Mouse (Mus musculus) CH12.LX (cell line): ENCODE data around the gene Rpusd4. TPM values are rescaled to one million over a fixed set of nuclear protein-coding genes. Genes with fewer than 3 reads are reported as not detected.

Experiments
- DNase-seq: peaks from one replicate; pipeline ENCODE4 v3.0.0-alpha.2; 2013; ENCODE audit errors: extremely low read depth
- H3K27ac ChIP-seq: 2 replicates; pipeline ENCODE4 v1.5.1; 2012; ENCODE audit warnings: low read depth, mild to moderate bottlenecking, control low read depth, moderate library complexity; ENCODE audit not compliant: insufficient read depth
- H3K27me3 ChIP-seq: replicated peaks from 2 replicates; pipeline ENCODE3; 2012; ENCODE audit warnings: inconsistent platforms
- H3K36me3 ChIP-seq, 2 experiments: replicated peaks in 1 of 2; 2 replicates each; pipeline versions ENCODE3 to v1.6.1; 2012; ENCODE audit warnings: inconsistent platforms in 1 of 2, low read length in 1 of 2, mild to moderate bottlenecking in 1 of 2, mixed read lengths in 1 of 2, moderate library complexity in 1 of 2; ENCODE audit not compliant: control insufficient read depth in 1 of 2, insufficient read depth in 1 of 2
- H3K4me1 ChIP-seq, 2 experiments: 2 replicates each; pipeline ENCODE4 v1.6.1; 2012; ENCODE audit warnings: inconsistent platforms in 1 of 2, moderate library complexity in 1 of 2; ENCODE audit not compliant: insufficient read depth in 2 of 2, control insufficient read depth in 1 of 2
- H3K4me2 ChIP-seq: 2 replicates; pipeline ENCODE4 v1.6.1; 2012; ENCODE audit warnings: low read depth, mild to moderate bottlenecking, control low read depth; ENCODE audit not compliant: poor library complexity, insufficient read depth, severe bottlenecking
- H3K4me3 ChIP-seq, 3 experiments: fragments of 150-350 bp in 1 of 3; sonication (generic) in 1 of 3; replicated peaks in 1 of 3; 2 replicates each; pipeline versions ENCODE3 to v1.5.1; 2011 to 2012; ENCODE audit warnings: low read depth in 2 of 3, low read length in 2 of 3, mild to moderate bottlenecking in 2 of 3, moderate library complexity in 2 of 3, control low read depth in 1 of 3, improper control_type of control experiment in 1 of 3, inconsistent platforms in 1 of 3, mixed read lengths in 1 of 3; ENCODE audit not compliant: poor library complexity in 1 of 3
- H3K79me2 ChIP-seq: replicated peaks from 2 replicates; pipeline ENCODE4 v1.6.1; 2012; ENCODE audit warnings: mild to moderate bottlenecking, moderate library complexity; ENCODE audit not compliant: control insufficient read depth, poor library complexity, insufficient read depth, severe bottlenecking; ENCODE audit errors: extremely low read depth
- H3K9ac ChIP-seq: 2 replicates; pipeline ENCODE4 v1.6.1; 2012; ENCODE audit warnings: low read depth, mild to moderate bottlenecking, control low read depth, moderate library complexity; ENCODE audit not compliant: insufficient read depth
- H3K9me3 ChIP-seq: replicated peaks from 2 replicates; pipeline ENCODE3; 2012; ENCODE audit warnings: low read length, inconsistent platforms, mixed read lengths
- CHD2 ChIP-seq: IDR thresholded peaks from 2 replicates; pipeline ENCODE4 v1.6.1; 2011; ENCODE audit warnings: low read length, improper control_type of control experiment
- ELF1 ChIP-seq: IDR thresholded peaks from 2 replicates; pipeline ENCODE4 v1.6.1; 2014; ENCODE audit warnings: low read depth, mild to moderate bottlenecking, inconsistent platforms, low read length, improper control_type of control experiment
- EP300 ChIP-seq: IDR thresholded peaks from 2 replicates; pipeline ENCODE4 v1.6.1; 2011; ENCODE audit warnings: low read length, improper control_type of control experiment
- ETS1 ChIP-seq: conservative IDR thresholded peaks from 2 replicates; pipeline ENCODE4 v1.6.1; 2012; ENCODE audit warnings: low read depth, mild to moderate bottlenecking, inconsistent platforms, low read length, improper control_type of control experiment, moderate library complexity
- HCFC1 ChIP-seq: IDR thresholded peaks from 2 replicates; pipeline ENCODE4 v1.6.1; 2012; ENCODE audit warnings: low read depth, mild to moderate bottlenecking, inconsistent platforms, low read length, improper control_type of control experiment
- MAFK ChIP-seq: IDR thresholded peaks from 2 replicates; pipeline ENCODE4 v1.6.1; 2011; ENCODE audit warnings: low read length, improper control_type of control experiment; ENCODE audit not compliant: insufficient replicate concordance
- MAX ChIP-seq: IDR thresholded peaks from 2 replicates; pipeline ENCODE4 v1.6.1; 2011; ENCODE audit warnings: low read length, improper control_type of control experiment
- MAZ ChIP-seq: IDR thresholded peaks from 2 replicates; pipeline ENCODE4 v1.6.1; 2012; ENCODE audit warnings: low read depth, mild to moderate bottlenecking, inconsistent platforms, low read length, improper control_type of control experiment, moderate library complexity
- MYC ChIP-seq: IDR thresholded peaks from 2 replicates; pipeline ENCODE4 v1.6.1; 2011; ENCODE audit warnings: low read depth, mild to moderate bottlenecking, improper control_type of control experiment, low read length
- NELFE ChIP-seq: IDR thresholded peaks from 2 replicates; pipeline ENCODE4 v1.6.1; 2011; ENCODE audit warnings: low read depth, low read length, improper control_type of control experiment
- PAX5 ChIP-seq: IDR thresholded peaks from 2 replicates; pipeline ENCODE4 v1.6.1; 2012; ENCODE audit warnings: low read length, inconsistent platforms, mixed read lengths
- POLR2A ChIP-seq: IDR thresholded peaks from 2 replicates; pipeline ENCODE4 v1.6.1; 2011; ENCODE audit warnings: low read depth, mild to moderate bottlenecking, improper control_type of control experiment, low read length
- POLR2AphosphoS2 ChIP-seq: IDR thresholded peaks from 2 replicates; pipeline ENCODE4 v1.6.1; 2011; ENCODE audit warnings: low read depth, low read length, improper control_type of control experiment
- SMC3 ChIP-seq: IDR thresholded peaks from 2 replicates; pipeline ENCODE4 v1.6.1; 2011; ENCODE audit warnings: low read depth, low read length, improper control_type of control experiment
- TCF12 ChIP-seq: IDR thresholded peaks from 2 replicates; pipeline ENCODE4 v1.6.1; 2014; ENCODE audit warnings: low read depth, mild to moderate bottlenecking, inconsistent platforms, low read length, improper control_type of control experiment
- UBTF ChIP-seq: IDR thresholded peaks from 2 replicates; pipeline ENCODE4 v1.6.1; 2012; ENCODE audit warnings: low read depth, mild to moderate bottlenecking, inconsistent platforms, low read length, improper control_type of control experiment, moderate library complexity
- ZKSCAN1 ChIP-seq: IDR thresholded peaks from 2 replicates; pipeline ENCODE4 v1.6.1; 2012; ENCODE audit warnings: low read depth, inconsistent platforms, low read length, improper control_type of control experiment, borderline replicate concordance
- dilution Hi-C: fragments of 300-500 bp; cut with MboI; formaldehyde crosslinking; loops from 2 replicates; pipeline ENCODE4 v1.14.3; 2020; ENCODE audit warnings: low sequenced_read_pairs; ENCODE audit not compliant: extremely low pct_unique_long_range_greater_than_20kb, extremely low pct_ligation_motif_present
- in situ Hi-C: fragments of 300-500 bp; cut with MboI; formaldehyde crosslinking; loops from 3 replicates; pipeline ENCODE4 v1.14.3; 2019; ENCODE audit warnings: low sequenced_read_pairs, low pct_ligation_motif_present, low pct_unique_long_range_greater_than_20kb, mixed read lengths
- polyA plus RNA-seq: library from polyadenylated mRNA; unstranded; fragments of >175 nt; gene quantifications from 2 replicates; pipeline ENCODE4 v1.2.1, GENCODE M21; 2012; ENCODE audit warnings: low read depth; ENCODE audit not compliant: insufficient read length
- total RNA-seq, 2 experiments: library from RNA; depleted of rRNA; stranded (reverse); fragments of 300-350 nt in 1 of 2; fragments of >200 nt in 1 of 2; gene quantifications; 2 replicates each; pipeline ENCODE4 v1.2.3; 2012 to 2014

Rpusd4 gene
- total and polyA plus RNA-seq, 3 experiments, result 21.7 to 29.5 (median 27.3) TPM

DNA sequence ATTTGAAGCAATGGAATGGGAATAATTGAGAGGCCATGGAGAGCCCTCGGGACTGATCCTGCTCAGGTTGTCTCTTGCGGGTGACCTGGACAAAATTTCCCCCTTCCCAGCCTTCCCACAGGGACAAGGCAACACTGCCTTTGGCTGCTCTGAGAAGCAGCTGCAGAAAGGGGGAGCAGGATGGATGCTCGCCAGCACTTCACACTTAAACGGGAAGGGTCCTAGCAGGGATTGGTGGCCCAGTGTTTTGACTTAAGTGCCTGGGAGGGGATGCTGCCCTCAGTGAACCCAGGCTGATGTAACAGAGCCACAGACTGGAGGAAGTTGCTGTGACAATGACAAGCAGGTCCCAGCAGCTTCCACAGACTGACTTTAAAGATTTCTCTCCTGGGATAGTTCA is 45.9 kb downstream of the Rpusd4 start:
- Histone ChIP-seq H3K27ac (no peak overlapping the region), H3K79me2 (no peaks in the 10 kb centered on the region), H3K9ac (no peak overlapping the region), H3K4me3 (no peak overlapping the region), H3K4me1 (peaks cover 4 to 10% of the 10 kb centered on the region in 2 experiments; a peak in 3 of 4 replicates), H3K9me3 (no peaks in the 10 kb centered on the region), H3K4me2 (no peak overlapping the region), H3K36me3 (no peaks in the 10 kb centered on the region), H3K27me3 (no peaks in the 10 kb centered on the region)
- dilution Hi-C loops, result no loop called here
- in situ Hi-C loops, result no loop called here
- TF ChIP-seq POLR2AphosphoS2 (no peak), HCFC1 (no peak), MAX (no peak), NELFE (no peak), MAFK (no peak), SMC3 (no peak), TCF12 (no peak)
- no peak for DNase-seq

DNA sequence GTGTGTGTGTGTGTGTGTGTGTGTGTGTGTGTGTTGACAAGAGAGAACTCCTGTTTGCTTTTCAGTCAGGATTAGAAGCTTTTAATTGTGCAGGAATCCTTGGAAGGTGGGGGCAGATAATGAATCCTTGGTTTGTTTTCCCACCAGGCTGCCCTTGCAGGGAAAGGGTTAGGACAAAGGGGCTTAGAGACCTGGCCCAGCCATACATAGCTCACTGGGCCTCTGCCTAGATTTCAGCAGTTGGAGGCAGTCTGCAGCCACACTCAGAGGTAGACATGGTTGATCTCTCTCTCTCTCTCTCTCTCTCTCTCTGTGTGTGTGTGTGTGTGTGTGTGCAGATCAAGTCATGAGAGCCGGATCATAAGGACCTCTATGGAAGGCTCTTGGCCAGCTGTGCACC is 46.6 kb downstream of the Rpusd4 start:
- Histone ChIP-seq H3K9me3 (no peaks in the 10 kb centered on the region), H3K27ac (no peak overlapping the region), H3K4me1 (peaks cover 4 to 17% of the 10 kb centered on the region in 2 experiments; a peak in 3 of 4 replicates), H3K79me2 (no peaks in the 10 kb centered on the region), H3K36me3 (no peaks in the 10 kb centered on the region), H3K4me3 (no peak overlapping the region), H3K9ac (no peak overlapping the region), H3K27me3 (no peaks in the 10 kb centered on the region), H3K4me2 (no peak overlapping the region)
- dilution Hi-C loops, result no loop called here
- DNase-seq, result no peak
- no peak for TF ChIP-seq PAX5
- TF ChIP-seq POLR2A, result no peak
- TF ChIP-seq SMC3, result no peak
- no peak for TF ChIP-seq EP300
- TF ChIP-seq MYC, result no peak
- no peak for TF ChIP-seq CHD2
- TF ChIP-seq ETS1, result no peak
- no peak for TF ChIP-seq ELF1
- TF ChIP-seq UBTF, result no peak
- in situ Hi-C loops, result no loop called here

GRCm38 (mm10) chr9:35316771-35317211 is 49.1 kb downstream of the Rpusd4 start:
- H3K4me1 ChIP-seq, result peaks cover 4 to 18% of the 10 kb centered on the region in 2 experiments; a peak in 3 of 4 replicates
- dilution Hi-C loops (no loop called here), in situ Hi-C loops (no loop called here)
- no peak for TF ChIP-seq MAZ
- TF ChIP-seq TCF12, result no peak
- TF ChIP-seq PAX5, result no peak
- no peak for TF ChIP-seq ZKSCAN1
- no peak for TF ChIP-seq MYC
- no peak for TF ChIP-seq NELFE
- TF ChIP-seq ELF1, result no peak
- TF ChIP-seq SMC3, result no peak
- H3K9me3 ChIP-seq, result no peaks in the 10 kb centered on the region
- no peaks in the 10 kb centered on the region for H3K36me3 ChIP-seq
- no peak overlapping the region for H3K27ac ChIP-seq
- H3K4me2 ChIP-seq, result no peak overlapping the region
- H3K79me2 ChIP-seq, result no peaks in the 10 kb centered on the region
- no peak overlapping the region for H3K4me3 ChIP-seq
- peaks cover 2% of the 10 kb centered on the region for H3K27me3 ChIP-seq
- no peak overlapping the region for H3K9ac ChIP-seq
- DNase-seq, result no peak
